Mouse (Mus musculus): ENCODE results near the gene Hoxb3. TPM values are rescaled to one million over a fixed set of nuclear protein-coding genes. Genes with fewer than 3 reads are reported as not detected.

Hoxb3 gene
- polyA plus RNA-seq, 1 experiment: not detected

- no peak for TF ChIP-seq GATA1 (IDR thresholded peaks at IDR 0.05; ENCODE audit: low read length)
These were observed 9.0 kb downstream of the Hoxb3 start for GRCm38 (mm10) chr11:96332105-96332504.

GRCm38 (mm10) chr11:96332618-96333032, 9.5 kb downstream of the Hoxb3 start:
- TF ChIP-seq GATA1 (IDR thresholded peaks at IDR 0.05; ENCODE audit: low read length): no peak

GRCm38 (mm10) chr11:96333241-96334001, 10.3 kb downstream of the Hoxb3 start:
- no peak for TF ChIP-seq GATA1 (IDR thresholded peaks at IDR 0.05; ENCODE audit: low read length)

GRCm38 (mm10) chr11:96334002-96334364, 10.9 kb downstream of the Hoxb3 start:
- TF ChIP-seq GATA1 (IDR thresholded peaks at IDR 0.05; ENCODE audit: low read length): no peak

GRCm38 (mm10) chr11:96334998-96335397, 11.9 kb downstream of the Hoxb3 start:
- no peak for TF ChIP-seq GATA1 (IDR thresholded peaks at IDR 0.05; ENCODE audit: low read length)

- no peak for TF ChIP-seq GATA1 (IDR thresholded peaks at IDR 0.05; ENCODE audit: low read length)
These were observed 13.5 kb downstream of the Hoxb3 start for GRCm38 (mm10) chr11:96336597-96336996.

GRCm38 (mm10) chr11:96337026-96337425, 13.9 kb downstream of the Hoxb3 start:
- no peak for TF ChIP-seq GATA1 (IDR thresholded peaks at IDR 0.05; ENCODE audit: low read length)

GRCm38 (mm10) chr11:96338957-96339855, 16.1 kb downstream of the Hoxb3 start:
- TF ChIP-seq GATA1 (IDR thresholded peaks at IDR 0.05; ENCODE audit: low read length): no peak

- TF ChIP-seq GATA1 (IDR thresholded peaks at IDR 0.05; ENCODE audit: low read length): no peak
These were observed 17.7 kb downstream of the Hoxb3 start for GRCm38 (mm10) chr11:96340698-96341365.

- no peak for TF ChIP-seq GATA1 (IDR thresholded peaks at IDR 0.05; ENCODE audit: low read length)
These were observed 18.8 kb downstream of the Hoxb3 start for GRCm38 (mm10) chr11:96341701-96342575.

GRCm38 (mm10) chr11:96342576-96342930, 19.4 kb downstream of the Hoxb3 start:
- no peak for TF ChIP-seq GATA1 (IDR thresholded peaks at IDR 0.05; ENCODE audit: low read length)

GRCm38 (mm10) chr11:96343206-96343745, 20.1 kb downstream of the Hoxb3 start:
- no peak for TF ChIP-seq GATA1 (IDR thresholded peaks at IDR 0.05; ENCODE audit: low read length)

- TF ChIP-seq GATA1 (IDR thresholded peaks at IDR 0.05; ENCODE audit: low read length): no peak
These were observed 21.1 kb downstream of the Hoxb3 start for GRCm38 (mm10) chr11:96344061-96344877.

GRCm38 (mm10) chr11:96344878-96345159, 21.7 kb downstream of the Hoxb3 start:
- TF ChIP-seq GATA1 (IDR thresholded peaks at IDR 0.05; ENCODE audit: low read length): no peak

Data from G1E-ER4 (cell line).